ENCODE assay signal across 8 mouse cellular contexts in the genomic region with DNA sequence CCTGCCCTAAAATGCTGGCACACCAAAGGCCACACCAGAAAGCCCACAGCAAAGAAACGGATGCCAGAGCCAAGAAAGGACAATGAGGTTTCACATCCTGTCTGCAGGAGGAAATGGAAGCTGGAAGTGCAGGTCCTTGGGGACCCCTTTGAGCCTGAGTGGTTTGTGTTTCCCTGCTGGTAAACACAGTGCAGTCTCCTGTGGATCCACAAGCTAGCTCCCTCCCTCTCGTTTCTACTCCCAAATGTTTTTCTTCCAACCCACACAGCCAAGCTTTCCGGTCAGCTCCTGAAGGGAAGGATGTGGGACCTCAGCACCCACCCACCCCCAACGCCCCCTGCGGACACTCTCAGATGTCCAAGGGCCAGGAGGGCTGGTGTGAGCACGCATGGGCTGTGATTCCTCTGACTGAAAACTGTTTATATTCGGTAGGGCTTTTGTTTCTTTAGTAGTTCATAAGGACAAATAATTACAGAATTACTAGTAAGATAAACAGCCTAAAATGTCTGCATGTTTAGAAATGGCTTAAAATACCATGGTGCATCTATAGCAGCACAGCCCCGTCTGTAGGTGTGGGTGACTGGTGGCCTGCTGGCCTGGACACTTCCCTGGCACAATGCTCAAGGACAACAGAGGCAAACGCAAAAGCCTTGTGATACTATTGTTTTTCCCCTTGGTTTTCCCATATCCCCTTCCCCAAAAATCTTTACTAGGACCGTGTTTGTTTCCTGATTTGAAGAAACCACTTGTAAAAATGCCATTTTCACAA. TPM values are rescaled to one million over a fixed set of nuclear protein-coding genes. Genes with fewer than 3 reads are reported as not detected.
DNase-seq lines count a peak whose midpoint lies in the region; ATAC-seq and TF ChIP-seq lines count a peak whose summit lies in the region.

No protein-coding gene starts in this region.

- H3K27ac ChIP-seq in midbrain, embryonic 10.5 days (replicated peaks): peak overlapping the region; percentile 42; the same call in 1 of the 2 replicates
- H3K27ac ChIP-seq in midbrain, embryonic 16.5 days (ENCODE audit: low read length): no peak overlapping the region
- H3K27ac ChIP-seq in embryonic facial prominence, embryonic 12.5 days: peak overlapping the region; percentile 61
- peak overlapping the region; percentile 85 for H3K27ac ChIP-seq in heart, postnatal 0 days (ENCODE audit: low read depth)
- H3K27ac ChIP-seq in limb, embryonic 11.5 days (replicated peaks; ENCODE audit: low read depth, low read length): no peak overlapping the region
- peak overlapping the region; percentile 62; the same call in 1 of the 2 replicates for H3K27ac ChIP-seq in stomach, embryonic 14.5 days (ENCODE audit: low read length)

- TF ChIP-seq CTCF in heart, postnatal 0 days (IDR thresholded peaks at IDR 0.05; ENCODE audit: low read depth): no peak

- H3K36me3 ChIP-seq in midbrain, embryonic 10.5 days: peaks cover 43% of the 10 kb centered on the region
- peaks cover 12% of the 10 kb centered on the region for H3K36me3 ChIP-seq in midbrain, embryonic 16.5 days (ENCODE audit: control insufficient read depth, insufficient read depth, low read length)
- H3K36me3 ChIP-seq in embryonic facial prominence, embryonic 12.5 days: peaks cover 34% of the 10 kb centered on the region
- peaks cover 13% of the 10 kb centered on the region for H3K36me3 ChIP-seq in heart, postnatal 0 days (replicated peaks; ENCODE audit: control insufficient read depth, insufficient read depth, low read length)
- peaks cover 2% of the 10 kb centered on the region; the same call in 1 of the 2 replicates for H3K36me3 ChIP-seq in limb, embryonic 11.5 days (ENCODE audit: control insufficient read depth, insufficient read depth, low read length)
- H3K36me3 ChIP-seq in stomach, embryonic 14.5 days (ENCODE audit: control insufficient read depth, insufficient read depth, low read length): peaks cover 25% of the 10 kb centered on the region

- H3K4me3 ChIP-seq in midbrain, embryonic 10.5 days: no peak overlapping the region
- H3K4me3 ChIP-seq in midbrain, embryonic 16.5 days (ENCODE audit: low read depth, low read length): no peak overlapping the region
- H3K4me3 ChIP-seq in embryonic facial prominence, embryonic 12.5 days: no peak overlapping the region
- no peak overlapping the region for H3K4me3 ChIP-seq in heart, postnatal 0 days (ENCODE audit: low read depth, low read length)
- no peak overlapping the region for H3K4me3 ChIP-seq in limb, embryonic 11.5 days (ENCODE audit: low read depth, low read length)
- H3K4me3 ChIP-seq in stomach, embryonic 14.5 days (ENCODE audit: low read depth, low read length): no peak overlapping the region

- no peak overlapping the region for H3K9ac ChIP-seq in midbrain, embryonic 16.5 days (ENCODE audit: low read depth, low read length)
- no peak overlapping the region for H3K9ac ChIP-seq in embryonic facial prominence, embryonic 12.5 days
- H3K9ac ChIP-seq in heart, postnatal 0 days (replicated peaks; ENCODE audit: low read depth, low read length): peak overlapping the region; percentile 15; the same call in 1 of the 2 replicates
- H3K9ac ChIP-seq in limb, embryonic 11.5 days (ENCODE audit: low read length): no peak overlapping the region
- H3K9ac ChIP-seq in stomach, embryonic 14.5 days (replicated peaks; ENCODE audit: low read depth, low read length): no peak overlapping the region

- WGBS in midbrain, embryonic 10.5 days: 57% methylated on average over 10 of the region's 10 CpGs
- WGBS in midbrain, embryonic 16.5 days: 55% methylated on average over 10 of the region's 10 CpGs
- WGBS in embryonic facial prominence, embryonic 12.5 days: 27% methylated on average over 10 of the region's 10 CpGs
- 25% methylated on average over 10 of the region's 10 CpGs for WGBS in heart, postnatal 0 days
- 52% methylated on average over 10 of the region's 10 CpGs for WGBS in limb, embryonic 11.5 days
- 26% methylated on average over 10 of the region's 10 CpGs for WGBS in stomach, embryonic 14.5 days

- DNase-seq in midbrain, embryonic 10.5 days (ENCODE audit: low spot score): no peak
- peak; percentile 81 for DNase-seq in heart, postnatal 0 days (ENCODE audit: low spot score)
- peak; percentile 38 for DNase-seq in limb, embryonic 11.5 days (ENCODE audit: low spot score)
- DNase-seq in layer of hippocampus, postnatal 10 days (ENCODE audit: low spot score in 2 of 2): no peak
- DNase-seq in cerebellum, postnatal 4 days (ENCODE audit: low spot score in 2 of 2): no peak

- ATAC-seq in midbrain, embryonic 16.5 days: no peak
- ATAC-seq in embryonic facial prominence, embryonic 12.5 days (ENCODE audit: insufficient number of reproducible peaks, insufficient read depth, low FRiP score, low TSS enrichment): no peak
- peak; percentile 81 for ATAC-seq in heart, postnatal 0 days (ENCODE audit: insufficient read depth, low read depth)
- no peak for ATAC-seq in limb, embryonic 11.5 days (ENCODE audit: insufficient number of reproducible peaks, low FRiP score, low TSS enrichment, low read depth)
- peak; percentile 47; the same call in 1 of the 2 replicates for ATAC-seq in stomach, embryonic 14.5 days (ENCODE audit: insufficient number of reproducible peaks, insufficient read depth, low FRiP score, low read depth)

- peak; percentile 85 for TF ChIP-seq EP300 in heart, postnatal 0 days (IDR thresholded peaks at IDR 0.05; ENCODE audit: low read depth)

- no peak overlapping the region for H3K4me2 ChIP-seq in midbrain, embryonic 16.5 days (ENCODE audit: low read length)
- H3K4me2 ChIP-seq in embryonic facial prominence, embryonic 12.5 days (replicated peaks): no peak overlapping the region
- H3K4me2 ChIP-seq in heart, postnatal 0 days (ENCODE audit: low read depth, low read length): no peak overlapping the region
- H3K4me2 ChIP-seq in limb, embryonic 11.5 days (ENCODE audit: low read depth, severe bottlenecking): no peak overlapping the region
- H3K4me2 ChIP-seq in stomach, embryonic 14.5 days (replicated peaks; ENCODE audit: low read depth, low read length): no peak overlapping the region

- peaks cover 8% of the 10 kb centered on the region for H3K4me1 ChIP-seq in midbrain, embryonic 10.5 days
- H3K4me1 ChIP-seq in midbrain, embryonic 16.5 days (ENCODE audit: control insufficient read depth, insufficient read depth, low read length): no peaks in the 10 kb centered on the region
- H3K4me1 ChIP-seq in embryonic facial prominence, embryonic 12.5 days: peaks cover 18% of the 10 kb centered on the region
- peaks cover 41% of the 10 kb centered on the region for H3K4me1 ChIP-seq in heart, postnatal 0 days (ENCODE audit: control insufficient read depth, insufficient read depth)
- peaks cover 6% of the 10 kb centered on the region; the same call in 1 of the 2 replicates for H3K4me1 ChIP-seq in limb, embryonic 11.5 days (ENCODE audit: control insufficient read depth, insufficient read depth, low read length)
- peaks cover 15% of the 10 kb centered on the region for H3K4me1 ChIP-seq in stomach, embryonic 14.5 days (ENCODE audit: control insufficient read depth, insufficient read depth, low read length)

- H3K9me3 ChIP-seq in midbrain, embryonic 10.5 days (replicated peaks): no peaks in the 10 kb centered on the region
- H3K9me3 ChIP-seq in midbrain, embryonic 16.5 days (replicated peaks; ENCODE audit: control insufficient read depth, low read length, poor library complexity, severe bottlenecking): no peaks in the 10 kb centered on the region
- no peaks in the 10 kb centered on the region for H3K9me3 ChIP-seq in embryonic facial prominence, embryonic 12.5 days
- H3K9me3 ChIP-seq in heart, postnatal 0 days (replicated peaks; ENCODE audit: control insufficient read depth, low read length): no peaks in the 10 kb centered on the region
- no peaks in the 10 kb centered on the region for H3K9me3 ChIP-seq in limb, embryonic 11.5 days (ENCODE audit: control insufficient read depth, low read length)
- H3K9me3 ChIP-seq in stomach, embryonic 14.5 days (ENCODE audit: control insufficient read depth, low read depth, low read length): no peaks in the 10 kb centered on the region

- no peaks in the 10 kb centered on the region for H3K27me3 ChIP-seq in midbrain, embryonic 10.5 days (ENCODE audit: low read depth, poor library complexity, severe bottlenecking)
- H3K27me3 ChIP-seq in midbrain, embryonic 16.5 days (ENCODE audit: control insufficient read depth, insufficient read depth, low read depth, low read length): no peaks in the 10 kb centered on the region
- no peaks in the 10 kb centered on the region for H3K27me3 ChIP-seq in embryonic facial prominence, embryonic 12.5 days
- no peaks in the 10 kb centered on the region for H3K27me3 ChIP-seq in heart, postnatal 0 days (ENCODE audit: control insufficient read depth, insufficient read depth, low read length)
- no peaks in the 10 kb centered on the region for H3K27me3 ChIP-seq in limb, embryonic 11.5 days (ENCODE audit: control insufficient read depth, insufficient read depth, low read length)
- no peaks in the 10 kb centered on the region for H3K27me3 ChIP-seq in stomach, embryonic 14.5 days (ENCODE audit: control insufficient read depth, insufficient read depth, low read length)

RNA-seq across cellular contexts. Expression of a gene that starts 44.9 kb away (rescaled TPM):
- 134 TPM in 2 replicates for polyA plus RNA-seq in midbrain, embryonic 10.5 days (2016; fragmentation: Nextera tagmentation; extraction: Ambion mirVana)
- 150 and 155 TPM in 2 replicates for polyA plus RNA-seq in midbrain, embryonic 16.5 days (2015; fragmentation: Nextera tagmentation; extraction: Ambion mirVana)
- polyA plus RNA-seq in embryonic facial prominence, embryonic 12.5 days (2016; fragmentation: Nextera tagmentation; extraction: Ambion mirVana): 164 and 169 TPM in 2 replicates
- 16.6 and 17.9 TPM in 2 replicates for total RNA-seq in heart, postnatal 0 days (2014; rRNA removed; ENCODE audit: low replicate concordance)
- 57.1 and 57.5 TPM in 2 replicates for polyA plus RNA-seq in heart, postnatal 0 days (2015; fragmentation: Nextera tagmentation; extraction: Ambion mirVana)
- 161 and 167 TPM in 2 replicates for polyA plus RNA-seq in limb, embryonic 11.5 days (2014; fragmentation: Nextera tagmentation; extraction: Ambion mirVana)
- 201 and 203 TPM in 2 replicates for polyA plus RNA-seq in stomach, embryonic 14.5 days (2014; fragmentation: Nextera tagmentation; extraction: Ambion mirVana)
- total RNA-seq in layer of hippocampus, postnatal 10 days (2021): 10 to 100 TPM; 78.4 to 83.3 TPM

Comparison
In these comparisons a context has a peak if more than half of its experiments do, and no peak if none do; other contexts are left out.
1. H3K27ac ChIP-seq: peak in midbrain, embryonic 10.5 days (single experiment), embryonic facial prominence, embryonic 12.5 days (single experiment), heart, postnatal 0 days (single experiment) and stomach, embryonic 14.5 days (single experiment); none in midbrain, embryonic 16.5 days (single experiment) and limb, embryonic 11.5 days (single experiment).
2. DNase-seq: peak in heart, postnatal 0 days (single experiment) and limb, embryonic 11.5 days (single experiment); none in midbrain, embryonic 10.5 days (single experiment), layer of hippocampus, postnatal 10 days (0 of 2) and cerebellum, postnatal 4 days (0 of 2).
3. ATAC-seq: peak in heart, postnatal 0 days (single experiment) and stomach, embryonic 14.5 days (single experiment); none in midbrain, embryonic 16.5 days (single experiment), embryonic facial prominence, embryonic 12.5 days (single experiment) and limb, embryonic 11.5 days (single experiment).